Mouse (Mus musculus): ENCODE data around the gene Gtpbp1.
"Not testable (repeated sequence)": the region's sequence is repeated elsewhere in the genome, so short reads cannot be mapped to it uniquely, and the experiment has no call there.

Gene Gtpbp1

DNA sequence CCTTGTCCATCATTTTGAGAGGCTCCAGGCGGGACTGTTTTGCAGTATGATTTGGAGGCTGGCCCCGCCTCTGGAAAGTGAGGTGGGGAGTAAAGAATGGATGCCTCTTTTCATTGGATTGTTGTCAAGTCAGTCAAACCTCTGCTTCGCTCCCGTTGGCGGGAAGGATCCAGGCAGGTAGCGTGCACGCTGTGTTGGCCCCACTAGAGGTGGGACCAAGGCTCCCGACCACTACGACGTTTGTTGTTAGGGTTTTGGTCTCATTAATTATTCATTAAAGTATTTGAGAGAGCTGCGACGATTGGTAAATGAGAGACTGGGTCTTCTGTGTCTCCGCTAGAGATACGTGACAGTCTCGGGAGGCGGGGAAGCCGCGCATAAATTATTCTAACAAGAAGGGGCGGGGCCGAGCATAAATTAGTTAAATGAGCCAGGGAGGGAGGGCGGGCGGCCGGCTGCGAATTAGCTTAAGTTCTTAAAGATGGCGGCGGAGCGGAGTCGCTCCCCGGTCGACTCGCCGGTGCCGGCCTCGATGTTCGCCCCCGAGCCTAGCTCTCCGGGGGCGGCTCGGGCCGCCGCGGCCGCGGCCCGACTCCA lies at the start of gene Gtpbp1:
Gene Gtpbp1, plus strand, starts transcription at position 420 of the 597 bp plus-strand sequence.
- DNase-seq (ENCODE audit: extremely low spot score): peak; percentile 96

- DNase-seq (ENCODE audit: extremely low spot score): no peak
These were observed 49.4 kb upstream of the Gtpbp1 start for GRCm38 (mm10) chr15:79641135-79641817.

DNA sequence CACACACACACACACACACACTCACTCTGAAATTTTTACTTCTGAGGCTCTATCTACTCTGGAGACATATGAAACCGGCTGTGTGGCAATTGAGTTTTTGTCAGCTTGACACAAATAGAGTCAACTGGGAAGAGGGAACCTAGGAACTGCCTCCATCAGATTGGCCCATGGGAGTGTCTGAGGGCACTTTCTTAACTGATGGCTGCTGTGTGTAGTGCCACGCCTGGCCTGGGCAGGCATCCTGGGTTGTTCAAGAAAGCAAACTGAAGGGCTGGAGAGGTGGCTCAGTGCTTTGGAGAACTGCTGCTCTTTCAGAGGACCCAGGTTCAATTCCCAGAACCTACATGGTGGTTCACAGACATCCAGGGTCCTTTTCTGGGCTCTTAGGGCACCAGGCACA lies 45.2 kb upstream of the Gtpbp1 start:
- no peak for DNase-seq (ENCODE audit: extremely low spot score)

GRCm38 (mm10) chr15:79648130-79648529 lies 42.5 kb upstream of the Gtpbp1 start:
- no peak for DNase-seq (ENCODE audit: extremely low spot score)

GRCm38 (mm10) chr15:79650569-79650968 lies 40.1 kb upstream of the Gtpbp1 start:
- peak; percentile 43 for DNase-seq (ENCODE audit: extremely low spot score)

- no peak for DNase-seq (ENCODE audit: extremely low spot score)
These were observed 39.2 kb upstream of the Gtpbp1 start for GRCm38 (mm10) chr15:79651481-79651880.

- DNase-seq (ENCODE audit: extremely low spot score): no peak
These were observed 34.2 kb upstream of the Gtpbp1 start for GRCm38 (mm10) chr15:79656451-79656850.

DNA sequence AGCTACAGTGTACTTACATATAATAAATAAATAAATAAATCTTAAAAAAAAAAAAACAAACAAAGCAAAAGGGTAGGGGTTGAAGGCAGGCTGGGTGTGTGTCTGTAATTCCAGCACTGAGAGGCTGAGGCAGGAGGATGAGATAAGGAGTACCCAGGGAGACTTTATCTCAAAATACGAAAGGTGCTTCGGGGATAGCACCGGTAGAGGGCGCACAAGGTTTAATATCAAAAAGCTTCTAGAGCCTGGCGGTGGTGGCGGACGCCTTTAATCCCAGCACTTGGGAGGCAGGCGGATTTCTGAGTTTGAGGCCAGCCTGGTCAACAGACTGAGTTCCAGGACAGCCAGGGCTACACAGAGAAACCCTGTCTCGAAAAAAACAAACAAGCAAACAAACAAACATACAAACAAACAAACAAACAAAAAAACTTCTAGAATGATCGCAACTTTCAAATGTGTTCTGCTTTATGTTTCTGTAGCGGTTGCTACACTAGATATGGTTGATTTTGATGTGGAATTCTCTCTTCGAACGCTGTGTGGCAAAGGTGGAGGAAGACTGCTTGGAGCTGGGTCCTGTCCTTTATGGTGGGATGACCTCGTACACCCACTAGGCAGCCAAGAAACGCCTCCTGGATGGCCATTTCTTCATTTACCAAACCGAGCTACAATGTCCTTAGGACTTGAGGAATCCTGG lies 32.7 kb upstream of the Gtpbp1 start:
- peak; percentile 77 for DNase-seq (ENCODE audit: extremely low spot score)

GRCm38 (mm10) chr15:79658531-79659375 lies 31.9 kb upstream of the Gtpbp1 start, which contains the start of the genes Fam227a and Cby1:
Gene Fam227a, minus strand, starts transcription at chr15:79658956.
Gene Cby1, plus strand, starts transcription at chr15:79659199.
- DNase-seq (ENCODE audit: extremely low spot score): peak; percentile 98

DNA sequence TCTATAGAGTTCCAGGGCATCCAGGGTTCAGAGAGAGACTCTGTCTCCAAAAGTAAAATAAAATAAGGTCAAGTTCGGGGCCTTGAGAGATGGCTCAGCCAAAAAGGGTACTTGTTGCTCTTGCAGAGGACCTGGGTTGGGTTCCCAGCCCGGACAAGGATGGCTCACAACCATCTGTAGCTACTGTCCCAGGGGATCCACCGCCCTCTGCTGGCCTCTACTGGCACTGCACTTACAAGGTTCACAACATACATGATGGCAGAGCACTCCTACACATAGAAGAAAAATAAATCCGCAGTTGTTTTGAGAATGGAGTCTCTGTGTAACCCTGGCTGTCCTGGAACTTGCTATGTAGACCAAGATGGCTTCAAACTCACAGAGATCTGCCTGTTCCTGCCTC lies 28.8 kb upstream of the Gtpbp1 start:
- DNase-seq (ENCODE audit: extremely low spot score): peak; percentile 22

DNA sequence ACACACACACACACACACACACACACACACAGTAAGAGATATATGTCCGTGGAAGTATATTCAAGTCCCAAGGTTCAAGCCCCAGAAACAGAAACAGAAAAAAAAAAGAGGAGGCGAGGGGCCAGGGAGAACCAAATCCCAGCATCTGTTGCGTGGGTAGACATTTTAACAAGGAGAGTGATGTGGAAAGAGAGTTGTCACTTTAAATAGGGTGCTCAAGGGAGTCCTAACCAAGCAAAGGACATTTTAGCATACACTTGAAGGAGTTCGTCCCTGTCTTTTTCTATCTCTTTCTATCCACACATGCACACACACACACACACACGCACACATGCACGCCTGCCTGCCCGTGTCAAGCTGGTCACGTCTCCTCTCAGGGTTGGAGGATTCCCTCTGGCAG lies 26.0 kb upstream of the Gtpbp1 start:
- no peak for DNase-seq (ENCODE audit: extremely low spot score)

DNA sequence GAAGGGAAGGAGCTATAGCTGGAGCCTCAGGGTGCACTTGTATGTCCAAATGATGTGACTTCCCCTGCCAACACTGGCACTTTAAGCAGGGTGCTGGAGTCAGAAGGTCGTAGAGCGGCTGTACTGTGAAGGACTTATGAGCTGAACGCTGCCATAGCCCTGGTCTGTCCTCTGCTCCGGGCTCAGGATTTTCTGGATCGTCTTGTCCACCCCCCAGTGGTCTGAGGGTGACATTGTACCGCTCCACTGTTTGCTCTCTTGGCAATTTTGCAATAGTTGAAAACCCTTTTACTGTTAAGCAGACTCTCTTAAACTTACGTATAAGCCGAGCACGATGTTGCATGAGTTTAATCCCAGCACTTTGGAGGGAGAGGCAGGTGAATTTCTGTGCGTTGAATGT lies 21.4 kb upstream of the Gtpbp1 start:
- no peak for DNase-seq (ENCODE audit: extremely low spot score)

DNA sequence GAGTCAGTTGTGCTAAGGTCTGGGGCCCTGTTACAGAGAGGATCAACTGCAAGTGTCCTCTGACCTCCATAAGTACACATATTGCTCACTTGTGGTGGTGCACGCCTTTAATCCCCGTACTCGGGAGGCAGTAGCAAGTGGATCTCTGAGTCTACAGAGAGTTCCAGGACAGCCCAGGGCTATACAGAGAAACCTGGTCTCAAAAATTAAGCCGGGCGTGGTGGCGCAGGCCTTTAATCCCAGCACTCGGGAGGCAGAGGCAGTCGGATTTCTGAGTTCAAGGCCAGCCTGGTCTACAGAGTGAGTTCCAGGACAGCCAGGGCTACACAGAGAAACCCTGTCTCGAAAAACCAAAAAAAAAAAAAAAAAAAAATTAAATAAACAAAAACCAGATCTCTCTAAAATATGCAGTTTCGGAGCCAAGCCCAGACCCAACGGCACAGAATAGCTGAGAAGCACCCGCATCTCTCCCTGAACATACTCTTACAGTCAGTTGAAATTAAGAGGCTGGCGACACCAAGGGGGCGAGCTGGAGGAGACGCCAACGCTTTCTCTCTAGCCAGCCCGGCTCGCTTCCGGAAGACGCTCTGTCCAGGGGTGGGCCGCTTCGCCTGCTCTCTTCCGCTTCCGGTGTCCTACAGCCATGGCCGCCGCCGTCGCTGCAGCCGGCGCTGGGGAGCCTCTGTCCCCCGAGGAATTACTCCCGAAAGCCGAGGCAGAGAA lies 20.2 kb upstream of the Gtpbp1 start, which contains the start of gene Tomm22:
Gene Tomm22, plus strand, starts transcription at position 613 of the 723 bp plus-strand sequence.
- peak; percentile 88 for DNase-seq (ENCODE audit: extremely low spot score)

DNA sequence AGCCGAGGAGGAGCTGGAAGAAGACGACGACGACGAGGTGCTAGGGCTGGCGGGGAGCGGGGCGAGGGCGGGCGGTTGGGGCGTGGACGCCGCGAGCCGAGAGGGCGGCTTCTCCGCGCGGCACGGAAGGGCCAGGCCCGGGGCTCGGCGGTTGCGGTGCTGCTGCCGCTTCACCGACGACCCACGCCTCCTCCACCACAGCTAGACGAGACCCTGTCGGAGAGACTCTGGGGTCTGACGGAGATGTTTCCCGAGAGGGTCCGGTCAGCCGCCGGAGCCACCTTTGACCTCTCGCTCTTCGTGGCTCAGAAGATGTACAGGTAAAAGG lies 19.7 kb upstream of the Gtpbp1 start:
- DNase-seq (ENCODE audit: extremely low spot score): no peak

DNA sequence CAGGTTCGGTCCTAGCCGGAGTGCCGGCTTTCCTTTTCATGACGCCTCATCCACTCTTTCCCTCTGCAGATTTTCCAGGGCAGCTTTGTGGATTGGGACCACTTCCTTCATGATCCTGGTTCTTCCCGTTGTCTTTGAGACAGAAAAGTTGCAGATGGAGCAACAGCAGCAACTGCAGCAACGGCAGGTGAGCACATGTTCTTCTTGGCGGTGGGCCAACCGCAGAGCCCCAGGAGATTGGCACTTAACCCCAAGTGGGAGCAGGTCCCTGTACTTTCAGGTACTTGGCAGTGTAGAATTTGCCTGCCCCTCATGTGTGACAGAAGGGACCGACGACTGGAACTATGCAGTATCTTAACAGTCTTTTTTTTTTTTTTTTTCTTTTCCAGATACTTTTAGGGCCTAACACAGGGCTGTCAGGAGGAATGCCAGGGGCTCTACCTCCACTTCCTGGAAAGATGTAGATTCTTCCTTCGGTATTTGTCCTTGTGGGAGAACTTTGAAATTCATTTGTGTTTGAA lies 18.8 kb upstream of the Gtpbp1 start:
- DNase-seq (ENCODE audit: extremely low spot score): not testable (repeated sequence)

DNA sequence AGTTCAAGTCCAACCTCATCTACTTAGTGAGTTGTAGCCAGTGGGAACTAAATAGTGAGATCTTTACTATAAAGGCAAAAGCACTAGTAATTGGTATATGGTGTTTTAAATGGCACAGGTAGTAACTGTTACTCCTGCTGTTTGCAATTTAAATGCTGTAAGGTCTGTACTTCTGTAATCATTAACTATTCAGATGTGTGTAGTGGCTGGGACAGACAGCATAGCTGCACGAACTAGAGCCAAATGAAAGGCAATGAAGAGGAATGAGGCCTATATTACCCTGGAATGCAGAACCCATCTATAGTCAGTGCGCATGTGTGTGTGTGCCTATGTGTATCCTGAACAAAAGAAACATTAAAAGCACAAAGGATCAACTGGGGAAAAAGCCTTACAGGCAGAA lies 12.7 kb upstream of the Gtpbp1 start:
- DNase-seq (ENCODE audit: extremely low spot score): no peak

DNA sequence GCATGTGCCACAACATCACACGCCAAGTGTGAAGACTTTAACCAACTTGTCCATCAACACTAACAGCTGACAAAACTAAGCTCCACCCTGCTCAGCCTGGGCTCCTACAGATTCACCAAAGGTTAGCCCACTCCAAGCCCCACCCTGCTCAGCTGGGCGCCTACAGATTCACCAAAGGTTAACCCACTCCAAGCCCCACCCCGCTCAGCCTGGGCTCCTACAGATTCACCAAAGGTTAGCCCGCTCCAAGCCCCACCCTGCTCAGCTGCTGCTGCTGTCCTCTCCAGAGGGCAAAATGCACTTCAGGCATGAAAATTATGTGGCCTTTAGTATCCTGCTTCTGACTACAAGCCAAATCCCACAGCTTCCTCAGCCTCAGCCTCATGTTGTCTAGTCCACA lies 8.7 kb upstream of the Gtpbp1 start:
- no peak for DNase-seq (ENCODE audit: extremely low spot score)

GRCm38 (mm10) chr15:79683146-79683545 lies 7.5 kb upstream of the Gtpbp1 start:
- DNase-seq (ENCODE audit: extremely low spot score): no peak

DNA sequence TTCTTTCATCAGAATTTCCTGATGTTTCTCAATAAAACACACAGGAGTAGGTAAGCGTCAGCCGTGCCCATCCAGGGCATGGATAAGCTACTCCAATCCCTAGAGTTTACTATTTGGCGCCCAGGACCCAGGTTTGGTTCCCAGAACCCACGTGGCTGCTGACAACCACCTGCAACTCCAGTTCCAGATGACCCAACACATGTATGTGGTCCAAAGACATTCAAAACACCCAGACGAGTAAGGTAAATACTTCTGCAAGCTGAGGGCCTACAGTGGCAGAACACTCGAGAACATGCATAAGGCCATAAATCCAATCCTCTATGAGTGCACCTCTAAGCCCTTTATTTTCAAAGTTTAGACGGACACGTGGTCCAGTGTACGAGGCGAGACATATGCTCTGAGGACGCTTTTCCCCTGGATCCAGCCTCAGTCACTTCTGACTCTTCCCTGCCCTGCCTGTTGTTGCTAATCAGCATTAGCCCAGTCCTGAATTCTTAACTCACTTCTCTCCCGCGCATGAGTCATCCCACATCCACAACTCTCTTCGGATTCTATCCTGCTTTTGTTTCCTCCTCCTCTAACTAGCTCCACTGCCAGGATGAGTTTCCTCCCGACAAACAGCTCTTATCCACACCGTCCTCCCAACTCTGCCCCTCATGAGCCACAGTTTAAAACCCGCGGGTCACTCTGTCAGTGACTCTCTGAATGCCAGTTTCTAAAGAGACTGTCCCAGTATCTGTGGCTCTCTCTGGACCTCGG lies 6.8 kb upstream of the Gtpbp1 start:
- DNase-seq (ENCODE audit: extremely low spot score): no peak

- no peak for DNase-seq (ENCODE audit: extremely low spot score)
These were observed 6.0 kb upstream of the Gtpbp1 start for GRCm38 (mm10) chr15:79684616-79685015.

Measured in embryo, embryonic 9.5 days (tissue).